Mouse (Mus musculus) stomach, embryonic 15.5 days (tissue): ENCODE measurements around the gene Slc10a4. TPM values are rescaled to one million over a fixed set of nuclear protein-coding genes. Genes with fewer than 3 reads are reported as not detected.

Experiments used
- ATAC-seq: fragments of 200-750 bp; cut with Nextera tagmentation; 2 replicates; pipeline ENCODE4 v1.8.0; 2017; ENCODE audit warnings: low read depth, moderate number of reproducible peaks, moderate TSS enrichment; ENCODE audit not compliant: insufficient read depth, low FRiP score
- H3K27ac ChIP-seq: fragments of 300-500 bp; sonication (generic); 2 replicates; pipeline ENCODE4 v1.5.1; 2015; ENCODE audit warnings: mild to moderate bottlenecking, inconsistent platforms
- H3K27me3 ChIP-seq: fragments of 300-500 bp; sonication (generic); replicated peaks from 2 replicates; pipeline ENCODE4 v1.6.1; 2015; ENCODE audit warnings: inconsistent platforms
- H3K36me3 ChIP-seq: fragments of 300-500 bp; sonication (generic); 2 replicates; pipeline ENCODE4 v1.6.1; 2015; ENCODE audit warnings: inconsistent platforms
- H3K4me1 ChIP-seq: fragments of 300-500 bp; sonication (generic); 2 replicates; pipeline ENCODE4 v1.6.1; 2015; ENCODE audit warnings: inconsistent platforms
- H3K4me2 ChIP-seq: fragments of 300-500 bp; sonication (generic); 2 replicates; pipeline ENCODE4 v1.6.1; 2015; ENCODE audit warnings: mild to moderate bottlenecking, inconsistent platforms
- H3K4me3 ChIP-seq: fragments of 300-500 bp; sonication (generic); replicated peaks from 2 replicates; pipeline ENCODE4 v1.5.1; 2015; ENCODE audit warnings: inconsistent platforms
- H3K9ac ChIP-seq: fragments of 300-500 bp; sonication (generic); 2 replicates; pipeline ENCODE4 v1.6.1; 2015; ENCODE audit warnings: inconsistent platforms
- H3K9me3 ChIP-seq: fragments of 300-500 bp; sonication (generic); 2 replicates; pipeline ENCODE4 v1.6.1; 2016; ENCODE audit warnings: inconsistent platforms
- WGBS: fragments of 180-500 bp; shearing (Covaris S2); methylation state at CpG from one replicate; pipeline ENCODE4 v1.1.7; 2015; 5-methylcytosine and 5-hydroxymethylcytosine counted together
- polyA plus RNA-seq: library from polyadenylated mRNA; unstranded; fragments of >200 nt; fragmentation: Nextera tagmentation; extraction: Ambion mirVana; gene quantifications from 2 replicates; pipeline ENCODE4 v1.2.1, GENCODE M21; 2015

Gene Slc10a4
- polyA plus RNA-seq, 1 experiment from 2014 or later, result 10.6 TPM

DNA sequence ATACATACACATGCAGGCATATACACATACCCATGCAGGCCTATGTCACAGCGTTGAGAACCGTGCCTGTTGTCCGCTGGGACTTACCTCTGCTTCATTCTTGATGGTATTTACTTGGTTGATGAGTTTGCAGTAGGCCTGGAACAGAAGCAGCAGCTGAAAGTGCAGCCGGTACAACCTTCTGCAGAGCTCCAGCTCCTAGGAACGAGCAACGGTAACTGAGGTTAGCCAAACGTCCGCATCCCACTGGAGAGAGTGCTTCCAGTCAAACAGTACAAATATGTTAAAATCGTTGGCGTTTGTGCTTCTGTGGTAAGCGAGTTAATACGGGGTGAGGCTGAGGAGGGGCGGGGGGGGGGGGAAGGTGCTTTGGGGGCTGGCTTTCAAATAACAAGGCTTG is 17.1 kb downstream of the Slc10a4 start:
- Histone ChIP-seq H3K9ac (no peak overlapping the region), H3K36me3 (peaks cover 18% of the 10 kb centered on the region; the same call in 1 of the 2 replicates), H3K4me2 (no peak overlapping the region), H3K27me3 (no peaks in the 10 kb centered on the region), H3K9me3 (no peaks in the 10 kb centered on the region), H3K27ac (no peak overlapping the region), H3K4me1 (no peaks in the 10 kb centered on the region), H3K4me3 (no peak overlapping the region)
- ATAC-seq, result no peak
- WGBS, result 92% methylated on average over 13 of the region's 13 CpGs

DNA sequence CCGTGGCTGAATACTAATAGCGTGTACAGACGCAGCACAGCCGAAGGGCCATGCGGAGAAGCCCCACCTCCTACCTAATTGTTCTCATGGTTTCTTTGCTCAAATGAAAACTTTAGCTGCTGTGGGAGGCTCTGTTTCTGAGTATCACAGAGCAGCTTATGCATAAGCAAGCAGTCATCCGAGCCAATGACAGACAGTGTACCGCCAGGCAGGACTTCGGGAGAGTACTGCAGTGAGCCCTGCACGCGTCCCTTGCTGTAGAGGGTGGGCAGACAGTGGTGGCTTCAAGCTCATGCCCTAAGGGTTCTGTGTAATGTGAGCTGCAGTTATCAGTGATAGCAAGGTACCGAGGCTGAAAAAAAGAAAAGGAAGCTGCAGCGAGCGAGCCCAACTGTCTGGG is 22.0 kb downstream of the Slc10a4 start:
- Histone ChIP-seq H3K27ac (no peak overlapping the region), H3K4me1 (no peaks in the 10 kb centered on the region), H3K9ac (no peak overlapping the region), H3K4me3 (no peak overlapping the region), H3K27me3 (no peaks in the 10 kb centered on the region), H3K4me2 (no peak overlapping the region), H3K9me3 (no peaks in the 10 kb centered on the region), H3K36me3 (peaks cover 37% of the 10 kb centered on the region)
- WGBS, result 75% methylated on average over 13 of the region's 13 CpGs
- ATAC-seq, result no peak

DNA sequence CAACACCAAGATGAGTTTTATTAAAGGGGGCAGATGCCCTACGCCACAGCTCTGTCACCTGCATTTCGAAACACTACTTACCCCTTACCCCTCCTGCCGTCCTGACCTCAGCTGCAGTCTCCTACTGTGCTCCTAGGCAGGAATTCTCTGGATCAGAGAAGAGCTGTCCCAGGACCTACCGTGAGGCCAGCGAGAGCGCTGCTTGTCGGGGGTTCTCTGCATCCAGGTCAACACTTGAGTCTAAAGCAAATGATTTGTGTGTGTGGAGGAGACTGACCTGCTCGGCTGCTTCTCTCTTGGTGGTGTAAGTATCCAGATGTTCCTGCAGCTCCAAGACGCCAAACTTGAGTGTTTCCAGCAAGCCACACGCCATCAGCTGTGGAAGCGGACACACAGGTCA is 25.8 kb downstream of the Slc10a4 start:
- Histone ChIP-seq H3K9me3 (no peaks in the 10 kb centered on the region), H3K36me3 (peaks cover 34% of the 10 kb centered on the region), H3K27ac (no peak overlapping the region), H3K9ac (no peak overlapping the region), H3K27me3 (no peaks in the 10 kb centered on the region), H3K4me3 (no peak overlapping the region), H3K4me1 (no peaks in the 10 kb centered on the region), H3K4me2 (no peak overlapping the region)
- ATAC-seq, result no peak
- WGBS, result 81% methylated on average over 11 of the region's 11 CpGs

DNA sequence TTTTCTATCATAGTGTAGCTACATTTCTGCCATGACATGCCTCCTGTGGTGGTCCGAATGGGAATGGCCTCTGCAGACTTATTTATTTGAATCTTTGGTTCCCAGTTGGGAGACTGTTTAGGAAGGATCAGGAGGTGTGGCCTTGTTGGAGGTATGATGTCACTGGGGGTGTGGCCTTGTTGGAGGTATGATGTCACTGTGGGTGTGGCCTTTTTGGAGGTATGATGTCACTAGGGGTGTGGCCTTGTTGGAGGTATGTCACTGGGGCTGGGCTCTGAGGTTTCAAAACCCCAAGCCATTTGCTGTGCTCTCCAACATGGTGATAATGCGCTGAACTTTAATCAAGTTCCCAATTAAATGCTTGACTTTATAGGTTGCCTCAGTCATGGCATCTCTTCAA is 37.4 kb downstream of the Slc10a4 start:
- WGBS, result 96% methylated on average over 2 of the region's 2 CpGs

DNA sequence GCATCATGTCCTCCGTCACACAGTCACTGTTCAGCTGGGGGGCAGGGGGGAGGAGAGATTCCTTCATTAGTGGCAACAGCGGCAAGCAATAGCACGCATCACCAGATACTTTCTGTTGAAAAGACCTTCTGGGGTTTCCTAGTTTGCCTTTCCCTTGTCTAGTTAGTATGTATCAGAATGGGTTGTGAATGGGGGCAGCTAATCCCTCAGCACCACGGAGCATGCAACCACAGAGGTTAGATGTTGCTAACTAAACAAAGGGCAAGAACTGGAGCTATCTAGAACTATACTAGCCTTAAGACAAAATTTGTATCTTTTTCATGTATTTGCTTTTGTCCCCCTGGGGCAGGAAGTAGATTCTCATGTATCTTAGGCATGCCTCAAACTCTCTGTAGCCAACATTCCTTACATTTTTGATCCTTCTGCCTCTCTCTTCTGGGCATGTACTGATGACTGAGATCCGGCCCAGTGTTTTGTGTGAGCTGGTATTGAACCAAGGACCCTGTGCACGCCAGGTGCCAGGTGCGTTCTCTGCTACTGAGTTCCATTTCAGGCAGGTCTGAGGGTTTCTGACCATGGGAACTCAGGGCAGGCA is 41.1 kb downstream of the Slc10a4 start:
- Histone ChIP-seq H3K27ac (no peak overlapping the region), H3K4me3 (no peak overlapping the region), H3K9me3 (no peaks in the 10 kb centered on the region), H3K4me1 (no peaks in the 10 kb centered on the region), H3K27me3 (no peaks in the 10 kb centered on the region), H3K9ac (no peak overlapping the region), H3K36me3 (peaks cover 33% of the 10 kb centered on the region), H3K4me2 (no peak overlapping the region)
- no peak for ATAC-seq
- 79% methylated on average over 7 of the region's 7 CpGs for WGBS

More for the DNA sequence above, 37.4 kb downstream of the Slc10a4 start:
- H3K4me2 ChIP-seq, result no peak overlapping the region
- no peak overlapping the region for H3K9ac ChIP-seq
- no peak for ATAC-seq
- no peaks in the 10 kb centered on the region for H3K9me3 ChIP-seq
- H3K27ac ChIP-seq, result no peak overlapping the region
- peaks cover 20% of the 10 kb centered on the region for H3K36me3 ChIP-seq
- H3K27me3 ChIP-seq, result no peaks in the 10 kb centered on the region
- H3K4me1 ChIP-seq, result no peaks in the 10 kb centered on the region
- no peak overlapping the region for H3K4me3 ChIP-seq

DNA sequence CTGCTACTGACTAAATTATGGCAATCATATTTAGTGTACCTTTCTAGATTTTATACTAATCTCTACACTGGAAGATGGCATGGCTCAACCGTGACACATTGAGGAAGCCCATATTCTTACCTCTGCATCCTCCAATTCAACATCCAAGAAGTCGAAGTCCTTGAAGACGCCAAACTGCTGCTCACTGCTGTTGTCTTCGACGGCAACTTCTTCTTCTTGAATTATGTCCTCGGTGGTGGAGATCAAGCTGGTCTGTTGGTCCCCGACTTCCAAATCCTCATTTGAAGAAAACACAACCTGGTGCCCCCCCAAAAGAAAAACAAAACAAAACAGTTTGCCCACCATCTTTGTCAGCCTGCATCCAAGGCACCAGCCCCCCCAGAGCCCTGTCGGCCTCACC is 47.2 kb downstream of the Slc10a4 start:
- no peaks in the 10 kb centered on the region for H3K4me1 ChIP-seq
- H3K27me3 ChIP-seq, result no peaks in the 10 kb centered on the region
- 94% methylated on average over 8 of the region's 8 CpGs for WGBS
- no peak overlapping the region for H3K4me2 ChIP-seq
- H3K27ac ChIP-seq, result no peak overlapping the region
- no peak overlapping the region for H3K9ac ChIP-seq
- no peak for ATAC-seq
- peaks cover 29% of the 10 kb centered on the region for H3K36me3 ChIP-seq
- no peak overlapping the region for H3K4me3 ChIP-seq
- no peaks in the 10 kb centered on the region for H3K9me3 ChIP-seq

DNA sequence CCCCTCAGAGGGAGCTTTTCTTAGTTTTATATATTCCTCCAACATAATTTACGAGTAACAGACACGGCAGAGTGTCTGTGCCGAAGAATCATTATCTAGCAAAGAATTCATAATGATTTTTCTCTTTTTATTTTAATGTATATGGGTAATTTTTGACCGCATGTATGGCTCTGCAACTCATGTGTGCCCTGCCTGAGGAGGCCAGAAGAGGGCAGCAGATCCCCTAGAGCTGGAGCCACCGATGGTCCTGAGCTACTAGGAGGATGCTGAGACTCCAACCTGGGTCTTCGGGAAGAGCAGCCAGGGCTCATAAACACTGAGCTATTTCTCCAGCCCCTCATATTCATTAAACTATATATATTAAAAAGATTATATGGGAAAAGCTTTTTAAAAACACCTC is 49.8 kb downstream of the Slc10a4 start:
- no peak overlapping the region for H3K9ac ChIP-seq
- no peak overlapping the region for H3K4me2 ChIP-seq
- H3K27me3 ChIP-seq, result no peaks in the 10 kb centered on the region
- no peak overlapping the region for H3K4me3 ChIP-seq
- peaks cover 20% of the 10 kb centered on the region for H3K36me3 ChIP-seq
- WGBS, result 88% methylated on average over 6 of the region's 6 CpGs
- no peak for ATAC-seq
- H3K9me3 ChIP-seq, result no peaks in the 10 kb centered on the region
- no peak overlapping the region for H3K27ac ChIP-seq
- H3K4me1 ChIP-seq, result no peaks in the 10 kb centered on the region

DNA sequence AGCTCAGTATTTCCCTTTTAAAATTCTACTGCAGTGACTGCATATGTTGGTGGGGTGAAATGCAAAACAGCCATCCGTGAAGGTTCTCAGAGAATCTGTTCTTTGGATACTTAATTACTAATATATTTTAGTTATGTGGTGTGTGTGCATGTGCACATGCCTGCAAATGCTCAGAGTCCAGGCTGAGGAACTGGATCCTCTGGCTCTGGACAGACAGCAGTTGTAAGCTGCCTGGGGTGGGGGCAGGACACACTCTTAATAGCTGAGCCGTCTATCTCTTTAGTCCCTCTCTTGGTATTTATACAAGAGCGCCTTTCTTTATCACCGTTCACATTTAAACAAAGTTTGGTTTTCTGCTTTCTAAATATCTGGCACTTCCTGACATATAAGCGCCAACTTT is 50.3 kb downstream of the Slc10a4 start:
- Histone ChIP-seq H3K36me3 (peaks cover 18% of the 10 kb centered on the region), H3K27me3 (no peaks in the 10 kb centered on the region), H3K9me3 (no peaks in the 10 kb centered on the region), H3K4me1 (no peaks in the 10 kb centered on the region), H3K27ac (no peak overlapping the region), H3K9ac (no peak overlapping the region), H3K4me2 (no peak overlapping the region), H3K4me3 (no peak overlapping the region)
- ATAC-seq, result no peak
- 81% methylated on average over 5 of the region's 5 CpGs for WGBS

DNA sequence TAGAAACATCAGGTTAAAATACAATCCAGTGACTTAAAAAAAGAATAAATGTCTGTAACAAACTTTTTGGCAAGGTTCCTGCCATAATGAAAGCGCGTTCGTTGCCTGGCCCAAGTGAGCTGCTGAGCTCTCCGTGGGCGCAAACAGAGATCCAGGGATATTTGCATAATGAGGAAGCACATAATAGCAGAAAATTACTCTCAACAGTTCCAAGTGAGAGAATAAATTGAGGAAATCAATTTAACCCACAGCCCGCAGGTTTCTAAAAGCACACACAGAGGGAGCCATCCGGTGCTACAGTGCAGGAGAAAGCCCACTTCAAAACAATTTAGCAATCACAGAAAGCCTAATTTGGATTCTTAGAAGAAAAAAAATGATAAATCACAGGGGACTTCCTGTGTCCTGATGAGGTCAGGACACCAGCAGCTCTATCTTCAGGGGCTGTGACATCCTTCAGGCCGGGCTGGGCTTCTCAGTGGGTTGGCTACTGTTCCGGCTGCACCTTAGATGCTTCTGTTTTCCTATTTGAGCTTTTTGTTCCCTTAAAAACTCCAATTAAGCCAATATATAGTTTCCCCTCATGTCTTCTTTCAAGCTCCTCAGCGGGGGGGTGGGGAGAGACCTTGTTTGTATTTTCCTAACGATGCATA is 54.9 kb downstream of the Slc10a4 start:
- Histone ChIP-seq H3K36me3 (peaks cover 8% of the 10 kb centered on the region; the same call in 1 of the 2 replicates), H3K27ac (no peak overlapping the region), H3K4me2 (no peak overlapping the region), H3K9ac (no peak overlapping the region), H3K4me1 (no peaks in the 10 kb centered on the region), H3K27me3 (no peaks in the 10 kb centered on the region), H3K4me3 (no peak overlapping the region), H3K9me3 (no peaks in the 10 kb centered on the region)
- WGBS, result 71% methylated on average over 11 of the region's 11 CpGs
- ATAC-seq, result no peak

Other genes starting within 250 kb of the Slc10a4 start
- 9.9 and 10.8 TPM in 2 replicates for gene Tec, start 138.4 kb upstream of the Slc10a4 start, polyA plus RNA-seq
- 15.2 and 16.2 TPM in 2 replicates for gene Slain2, start 92.6 kb upstream of the Slc10a4 start, polyA plus RNA-seq
- not detected in 2 replicates for gene Gm10135, start 32.2 kb upstream of the Slc10a4 start, polyA plus RNA-seq
- gene Fryl, start 249.7 kb downstream of the Slc10a4 start, polyA plus RNA-seq, result 33.4 TPM in 2 replicates